Mouse (Mus musculus) forebrain, embryonic 10.5 days (tissue): ENCODE data around the gene Ttc4. TPM values are rescaled to one million over a fixed set of nuclear protein-coding genes. Genes with fewer than 3 reads are reported as not detected.

Experiments used
- DNase-seq: peaks from one replicate; pipeline ENCODE4 v3.0.0-alpha.2; 2017; ENCODE audit warnings: low spot score; ENCODE audit errors: extremely low spot score
- H3K27ac ChIP-seq: fragments of 300-500 bp; sonication (generic); 2 replicates; pipeline ENCODE4 v1.5.1; 2016; ENCODE audit warnings: mild to moderate bottlenecking
- H3K27me3 ChIP-seq: fragments of 300-500 bp; sonication (generic); 2 replicates; pipeline ENCODE4 v1.6.1; 2016; ENCODE audit warnings: mild to moderate bottlenecking; ENCODE audit not compliant: poor library complexity, severe bottlenecking
- H3K36me3 ChIP-seq: fragments of 300-500 bp; sonication (generic); replicated peaks from 2 replicates; pipeline ENCODE4 v1.6.1; 2016; ENCODE audit warnings: mild to moderate bottlenecking, moderate library complexity
- H3K4me1 ChIP-seq: fragments of 300-500 bp; sonication (generic); 2 replicates; pipeline ENCODE4 v1.6.1; 2016
- H3K4me3 ChIP-seq: fragments of 300-500 bp; sonication (generic); 2 replicates; pipeline ENCODE4 v1.5.1; 2016; ENCODE audit warnings: mild to moderate bottlenecking, moderate library complexity
- H3K9me3 ChIP-seq: fragments of 300-500 bp; sonication (generic); 2 replicates; pipeline ENCODE4 v1.6.1; 2016; ENCODE audit warnings: mild to moderate bottlenecking, moderate library complexity
- WGBS: fragments of 180-500 bp; shearing (Covaris S2); methylation state at CpG from one replicate; pipeline ENCODE4 v1.1.7; 2016; 5-methylcytosine and 5-hydroxymethylcytosine counted together
- polyA plus RNA-seq: library from polyadenylated mRNA; unstranded; fragments of >200 nt; fragmentation: Nextera tagmentation; extraction: Ambion mirVana; gene quantifications from 2 replicates; pipeline ENCODE4 v1.2.1, GENCODE M21; 2016

Gene Ttc4
- polyA plus RNA-seq, 1 experiment from 2014 or later = 114 TPM

DNA sequence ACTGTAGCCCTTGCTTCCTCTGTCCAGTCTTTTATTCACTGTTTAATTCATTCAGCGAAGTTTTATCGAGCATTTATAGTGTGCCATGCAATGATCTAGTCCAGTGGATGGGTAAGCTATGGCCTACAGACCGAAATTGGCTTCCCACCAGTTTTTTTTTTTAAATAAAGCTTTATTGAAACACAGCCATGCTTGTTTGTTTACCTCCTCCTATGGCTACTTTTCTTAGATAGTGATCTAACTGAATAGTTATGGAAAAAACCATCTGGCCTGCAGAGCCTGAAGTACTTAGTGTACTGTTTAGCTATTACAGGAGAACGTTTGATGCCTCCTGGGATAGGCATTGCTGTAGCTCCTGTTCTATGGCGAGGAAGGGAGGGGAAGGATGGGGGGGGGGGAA is 32.9 kb downstream of the Ttc4 start:
- no peak overlapping the region for H3K27ac ChIP-seq
- H3K27me3 ChIP-seq = peaks cover 27% of the 10 kb centered on the region
- DNase-seq = no peak
- H3K4me1 ChIP-seq = 0 out of 2 replicates have a peak, but pooled peaks cover 3% of the 10 kb centered on the region
- H3K9me3 ChIP-seq = peaks cover 4% of the 10 kb centered on the region; the same call in 1 of the 2 replicates
- 81% methylated on average over 5 of the region's 5 CpGs for WGBS
- H3K4me3 ChIP-seq = no peak overlapping the region
- H3K36me3 ChIP-seq = no peaks in the 10 kb centered on the region

DNA sequence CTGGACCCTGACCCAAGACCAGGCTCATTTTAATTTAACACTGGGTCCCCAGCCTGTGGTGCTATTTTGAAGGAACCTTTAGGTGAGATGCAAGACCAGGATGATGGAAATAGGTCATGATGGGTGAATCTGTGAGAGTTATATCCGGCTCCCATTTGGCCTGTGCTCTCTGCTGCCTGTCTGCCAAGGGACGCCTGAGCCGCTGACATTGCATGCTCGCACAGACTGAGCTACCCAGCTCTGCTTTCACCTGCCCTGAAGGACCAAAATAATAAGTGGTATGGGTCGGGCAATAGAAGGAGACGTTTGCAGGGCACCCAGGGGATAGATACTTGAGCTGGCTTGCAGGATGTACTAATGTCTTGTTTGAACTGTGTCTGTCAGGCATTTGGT is 34.5 kb downstream of the Ttc4 start:
- Histone ChIP-seq H3K4me3 (no peak overlapping the region), H3K36me3 (no peaks in the 10 kb centered on the region), H3K27me3 (peaks cover 27% of the 10 kb centered on the region), H3K27ac (no peak overlapping the region), H3K9me3 (peaks cover 10% of the 10 kb centered on the region; the same call in 1 of the 2 replicates), H3K4me1 (no peaks in the 10 kb centered on the region)
- no peak for DNase-seq
- WGBS = 83% methylated on average over 6 of the region's 6 CpGs

DNA sequence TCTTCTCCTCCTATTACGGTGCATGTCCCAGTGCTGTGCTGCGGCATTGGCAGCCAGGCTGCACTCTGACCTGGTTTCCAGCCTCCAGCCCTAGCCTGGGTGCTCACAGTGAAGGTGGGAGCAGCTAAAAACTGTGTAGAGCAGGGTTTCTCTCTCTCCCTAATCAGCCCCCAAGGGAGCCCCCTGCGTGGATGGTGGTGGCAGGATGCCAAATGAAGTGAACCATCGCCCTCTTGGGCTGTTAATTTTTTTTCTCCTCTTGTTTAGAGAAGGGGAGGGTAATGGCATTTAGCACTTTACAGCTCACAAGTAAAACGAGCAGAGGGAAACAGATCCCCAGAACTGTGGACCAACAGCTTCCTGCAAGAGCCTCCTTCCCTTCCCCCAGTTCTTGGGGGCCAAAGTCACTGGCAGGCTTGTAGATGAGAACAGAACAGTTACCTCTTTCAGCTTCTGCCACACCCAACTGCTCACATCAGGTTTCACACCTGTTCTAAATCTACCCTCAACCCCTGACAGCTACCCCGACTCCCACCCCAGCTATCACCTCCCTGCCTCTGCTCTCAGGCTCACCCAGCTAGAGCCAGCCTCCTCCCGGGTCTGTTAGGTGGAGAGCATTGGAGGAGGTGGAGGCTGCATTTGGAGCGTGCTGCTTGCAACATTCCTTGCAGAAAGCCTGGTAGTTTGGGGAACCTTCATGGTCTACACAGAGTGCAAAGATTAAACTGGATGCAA is 35.1 kb downstream of the Ttc4 start:
- 60% methylated on average over 8 of the region's 8 CpGs for WGBS
- no peak overlapping the region for H3K4me3 ChIP-seq
- no peaks in the 10 kb centered on the region for H3K4me1 ChIP-seq
- H3K9me3 ChIP-seq = peaks cover 10% of the 10 kb centered on the region; the same call in 1 of the 2 replicates
- DNase-seq = no peak
- H3K36me3 ChIP-seq = no peaks in the 10 kb centered on the region
- no peak overlapping the region for H3K27ac ChIP-seq
- H3K27me3 ChIP-seq = peaks cover 21% of the 10 kb centered on the region

DNA sequence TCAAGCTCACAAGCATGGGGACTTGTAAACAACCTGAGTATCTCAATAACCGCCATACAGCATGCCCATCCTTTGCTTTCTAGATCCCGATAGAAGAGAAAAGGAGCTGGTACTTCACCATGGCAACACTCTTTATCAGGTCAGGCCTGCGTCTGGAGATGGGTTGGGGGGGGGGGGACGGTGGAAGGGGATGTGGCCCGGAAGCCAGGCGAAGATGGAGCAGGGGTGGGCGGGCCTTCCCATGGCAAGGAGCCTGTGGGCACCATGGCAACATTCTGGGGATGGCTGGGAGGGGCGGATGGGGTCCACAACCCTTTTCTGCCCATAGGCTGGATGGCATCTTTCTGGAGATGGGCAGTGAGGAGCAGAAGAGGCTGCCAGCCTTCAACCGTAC is 44.7 kb downstream of the Ttc4 start:
- Histone ChIP-seq H3K36me3 (no peaks in the 10 kb centered on the region), H3K4me3 (no peak overlapping the region), H3K4me1 (peaks cover 25% of the 10 kb centered on the region), H3K27me3 (peaks cover 8% of the 10 kb centered on the region; the same call in 1 of the 2 replicates), H3K9me3 (no peaks in the 10 kb centered on the region), H3K27ac (no peak overlapping the region)
- no peak for DNase-seq
- 75% methylated on average over 9 of the region's 9 CpGs for WGBS

DNA sequence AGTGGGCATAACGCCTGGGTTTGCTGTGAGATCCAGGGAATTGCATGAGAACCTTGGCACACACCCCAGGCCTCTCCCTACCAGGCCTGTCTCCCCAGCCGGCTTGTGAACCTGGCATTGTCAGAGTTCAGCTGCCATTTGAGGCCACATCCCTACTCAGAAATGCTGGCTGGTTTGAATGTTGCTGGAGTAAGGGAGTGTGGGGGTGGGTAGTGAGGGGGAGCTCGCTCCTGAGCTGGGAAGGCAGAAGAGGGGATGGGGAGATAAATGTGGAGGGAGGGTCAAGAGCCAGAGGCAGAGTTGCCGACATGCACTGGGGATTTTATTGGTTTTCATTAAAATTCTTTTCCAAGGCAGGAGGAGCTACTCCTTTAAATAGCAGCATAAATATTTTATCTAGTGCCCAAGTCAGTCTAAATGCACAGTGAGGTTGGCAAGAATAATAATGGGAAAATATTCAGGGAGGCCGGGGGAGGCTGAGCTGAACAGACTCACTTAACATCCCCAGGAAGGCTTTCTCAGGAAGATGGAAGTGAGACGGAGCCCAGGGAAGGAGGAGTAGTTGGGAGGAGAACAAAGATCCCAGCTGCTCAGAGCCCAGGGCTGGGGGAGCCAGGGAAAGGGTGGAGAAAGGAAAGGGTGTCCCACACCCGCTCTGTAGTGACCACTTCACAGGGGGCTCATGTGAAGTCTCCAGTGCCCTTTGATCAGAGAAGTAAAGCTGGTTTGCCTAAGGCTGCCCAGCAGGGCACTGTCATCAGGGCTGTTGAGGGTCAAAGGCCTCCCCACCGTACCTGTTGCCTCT is 45.3 kb downstream of the Ttc4 start:
- H3K27ac ChIP-seq = no peak overlapping the region

DNA sequence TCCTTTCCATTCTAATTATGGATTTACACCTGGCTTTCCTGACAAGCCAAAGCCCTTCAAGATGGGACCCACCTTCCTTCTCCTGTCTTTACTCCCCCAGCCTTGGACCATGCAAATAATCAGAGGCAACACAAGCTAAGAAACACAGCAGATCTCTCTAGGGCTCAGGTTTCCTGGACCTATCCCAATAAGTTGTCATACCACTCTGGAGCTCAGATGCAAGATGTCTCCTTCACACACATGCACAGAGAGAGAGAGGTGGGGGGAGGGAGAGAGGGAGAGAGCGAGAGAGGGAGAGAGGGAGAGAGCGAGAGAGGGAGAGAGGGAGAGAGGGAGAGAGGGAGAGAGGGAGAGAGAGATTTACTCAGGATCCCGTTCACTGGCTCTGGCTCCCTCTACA is 46.4 kb downstream of the Ttc4 start:
- H3K4me3 ChIP-seq = no peak overlapping the region
- WGBS = 75% methylated on average over 1 of the region's 3 CpGs
- no peak for DNase-seq
- peaks cover 26% of the 10 kb centered on the region for H3K4me1 ChIP-seq
- peaks cover 19% of the 10 kb centered on the region for H3K27me3 ChIP-seq
- no peak overlapping the region for H3K27ac ChIP-seq
- H3K36me3 ChIP-seq = no peaks in the 10 kb centered on the region
- H3K9me3 ChIP-seq = no peaks in the 10 kb centered on the region

More for the DNA sequence above, 45.3 kb downstream of the Ttc4 start:
- 52% methylated on average over 8 of the region's 8 CpGs for WGBS
- DNase-seq = no peak
- Histone ChIP-seq H3K27me3 (peaks cover 12% of the 10 kb centered on the region; the same call in 1 of the 2 replicates), H3K36me3 (no peaks in the 10 kb centered on the region), H3K4me1 (peaks cover 28% of the 10 kb centered on the region), H3K9me3 (no peaks in the 10 kb centered on the region), H3K4me3 (no peak overlapping the region)

DNA sequence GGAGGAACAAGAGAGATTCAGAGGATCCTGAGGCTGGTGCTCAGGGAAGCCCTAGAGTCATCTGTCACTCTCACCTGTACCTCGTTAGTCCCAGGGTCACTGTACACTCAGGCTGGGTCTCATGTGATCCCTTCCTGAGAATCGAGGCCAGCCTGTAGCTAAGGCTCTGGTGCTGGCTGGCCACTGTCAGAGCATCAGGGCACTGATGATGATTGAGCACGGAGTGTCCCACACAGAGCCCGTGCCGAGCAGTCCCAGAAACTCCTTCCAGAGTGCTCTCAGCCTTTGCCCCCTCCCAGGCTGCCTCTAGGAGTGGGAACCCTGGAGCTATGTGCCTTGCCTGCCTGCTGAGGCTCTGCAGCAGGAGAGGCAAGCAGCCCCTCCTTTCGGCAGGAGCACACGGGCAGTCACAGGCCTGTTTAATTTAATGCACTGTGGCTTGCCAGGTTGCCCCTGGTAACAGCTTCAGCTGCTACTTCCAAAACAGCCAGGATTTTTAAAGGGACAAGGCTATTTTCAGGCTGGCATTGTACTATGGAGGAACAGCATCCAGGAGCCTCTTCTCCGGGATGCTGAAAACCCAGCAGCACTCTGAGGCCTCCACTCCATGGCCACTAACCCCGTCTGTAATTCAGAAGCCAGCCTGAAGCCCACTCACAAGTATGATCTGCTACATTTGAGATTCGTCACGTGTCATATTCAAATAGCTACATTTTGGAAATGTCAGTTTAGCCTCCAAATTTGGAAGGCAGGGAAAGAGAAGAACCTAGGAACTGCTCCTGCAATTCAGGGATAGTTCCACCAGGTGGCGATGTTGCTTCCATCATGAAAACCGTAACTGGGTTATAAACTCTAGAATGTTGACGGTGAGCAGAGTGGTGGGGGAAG is 48.2 kb downstream of the Ttc4 start:
- Histone ChIP-seq H3K27ac (no peak overlapping the region), H3K4me1 (peaks cover 33% of the 10 kb centered on the region), H3K36me3 (no peaks in the 10 kb centered on the region), H3K4me3 (no peak overlapping the region), H3K9me3 (no peaks in the 10 kb centered on the region), H3K27me3 (peaks cover 27% of the 10 kb centered on the region)
- peak; percentile 59 for DNase-seq
- 41% methylated on average over 14 of the region's 14 CpGs for whole genome bisulfite sequencing

DNA sequence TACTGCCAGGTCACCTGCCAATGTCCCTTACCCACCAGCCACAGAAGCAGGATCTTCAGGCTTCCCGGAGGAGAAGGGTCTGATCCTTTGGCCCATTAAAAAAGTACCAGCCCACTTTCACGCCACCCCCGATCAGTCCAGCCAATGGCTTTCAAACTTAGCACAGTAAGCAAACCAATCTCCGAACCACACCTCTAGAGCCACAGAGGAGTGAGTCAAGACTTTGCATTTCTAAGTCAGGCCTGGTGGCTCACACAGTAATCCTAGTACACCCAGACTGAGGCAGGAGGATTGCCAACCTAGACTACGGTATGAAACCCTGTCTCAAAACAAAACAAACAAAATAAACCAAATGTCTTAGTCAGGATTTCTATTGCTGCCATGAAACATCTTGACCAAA is 49.4 kb downstream of the Ttc4 start:
- DNase-seq = no peak
- Histone ChIP-seq H3K27ac (no peak overlapping the region), H3K4me3 (no peak overlapping the region), H3K4me1 (peaks cover 33% of the 10 kb centered on the region), H3K9me3 (no peaks in the 10 kb centered on the region), H3K27me3 (peaks cover 39% of the 10 kb centered on the region), H3K36me3 (no peaks in the 10 kb centered on the region)
- 79% methylated on average over 5 of the region's 5 CpGs for WGBS

DNA sequence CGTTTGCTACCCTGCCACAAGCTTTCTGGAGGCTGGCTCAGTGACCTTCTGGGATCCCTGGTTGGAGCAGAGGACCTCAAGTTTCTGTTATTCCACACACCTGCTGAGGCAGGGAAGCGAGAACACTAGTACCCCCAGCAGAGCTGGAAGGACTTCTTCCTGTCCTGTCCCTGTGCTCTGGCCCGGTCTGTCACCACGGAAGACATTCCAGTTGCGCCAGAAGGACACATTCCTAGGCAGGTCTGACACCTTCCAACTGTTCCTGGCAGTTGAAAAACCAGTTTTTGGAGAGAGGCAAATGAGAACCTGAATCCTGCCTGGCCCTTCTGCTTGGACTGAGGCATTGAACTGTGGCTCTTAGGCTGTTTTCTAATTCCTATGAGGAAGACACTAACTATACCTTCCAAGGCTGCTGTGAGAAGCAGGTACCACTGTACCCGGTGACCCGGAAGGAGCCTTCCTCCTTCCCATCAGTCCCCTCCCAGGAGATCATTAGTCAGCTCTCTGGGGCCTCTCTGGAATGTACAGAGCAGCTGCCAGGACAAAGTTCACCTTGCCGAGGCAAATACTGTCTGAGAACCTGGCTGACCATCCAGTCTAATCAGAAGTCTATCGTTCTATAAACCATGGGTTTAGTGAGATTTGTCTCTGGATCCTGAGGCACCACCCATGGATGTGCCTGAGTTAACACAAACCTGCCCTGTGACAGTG is 49.9 kb downstream of the Ttc4 start:
- Histone ChIP-seq H3K4me1 (peaks cover 29% of the 10 kb centered on the region), H3K27me3 (peaks cover 44% of the 10 kb centered on the region), H3K9me3 (no peaks in the 10 kb centered on the region), H3K4me3 (no peak overlapping the region), H3K36me3 (no peaks in the 10 kb centered on the region), H3K27ac (no peak overlapping the region)
- no peak for DNase-seq
- WGBS = 59% methylated on average over 9 of the region's 9 CpGs

DNA sequence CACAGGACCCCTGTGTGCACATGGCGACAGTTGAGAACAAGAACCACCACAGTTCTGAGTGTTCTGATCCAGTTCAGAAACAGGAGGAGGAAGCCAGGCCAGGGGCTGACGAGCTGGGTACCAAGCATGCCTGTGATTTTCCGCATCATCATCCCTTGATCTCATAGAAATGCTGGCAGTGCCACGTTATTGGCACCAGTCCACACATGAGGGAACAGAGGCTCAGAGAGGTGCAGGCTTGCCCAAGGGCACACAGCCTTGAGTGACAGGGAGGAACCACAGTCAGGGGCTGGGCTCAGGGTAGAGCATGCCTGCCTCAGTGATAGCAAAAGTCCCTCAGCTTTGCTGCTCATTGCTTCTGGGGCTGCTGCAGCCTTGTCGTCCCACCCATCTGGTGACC is 50.9 kb downstream of the Ttc4 start:
- Histone ChIP-seq H3K9me3 (no peaks in the 10 kb centered on the region), H3K27me3 (peaks cover 54% of the 10 kb centered on the region), H3K4me3 (no peak overlapping the region), H3K27ac (no peak overlapping the region), H3K4me1 (peaks cover 23% of the 10 kb centered on the region), H3K36me3 (no peaks in the 10 kb centered on the region)
- 84% methylated on average over 5 of the region's 5 CpGs for WGBS
- no peak for DNase-seq

DNA sequence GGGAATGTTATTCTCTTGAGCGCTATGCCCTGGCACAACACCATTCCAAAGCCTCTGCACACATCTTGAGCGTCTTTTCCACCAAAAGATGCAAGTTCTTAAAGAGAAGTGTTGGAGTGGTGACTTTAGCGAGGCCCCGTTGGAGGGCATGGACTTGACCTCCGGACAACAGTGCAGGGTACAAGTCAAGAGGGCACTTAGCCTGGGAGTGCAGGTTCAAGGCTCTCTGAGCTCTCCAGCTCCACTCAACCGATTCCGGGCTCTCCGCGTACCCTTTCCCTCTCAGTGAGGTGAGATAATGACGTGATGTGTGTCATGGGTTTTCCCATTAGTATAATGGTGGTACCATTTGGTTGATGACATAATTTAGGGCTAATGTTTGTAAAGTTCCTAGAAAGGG is 54.5 kb downstream of the Ttc4 start:
- Histone ChIP-seq H3K36me3 (no peaks in the 10 kb centered on the region), H3K27ac (no peak overlapping the region), H3K27me3 (peaks cover 73% of the 10 kb centered on the region), H3K9me3 (no peaks in the 10 kb centered on the region), H3K4me3 (no peak overlapping the region), H3K4me1 (peaks cover 25% of the 10 kb centered on the region; the same call in 1 of the 2 replicates)
- no peak for DNase-seq
- WGBS = 94% methylated on average over 10 of the region's 10 CpGs

DNA sequence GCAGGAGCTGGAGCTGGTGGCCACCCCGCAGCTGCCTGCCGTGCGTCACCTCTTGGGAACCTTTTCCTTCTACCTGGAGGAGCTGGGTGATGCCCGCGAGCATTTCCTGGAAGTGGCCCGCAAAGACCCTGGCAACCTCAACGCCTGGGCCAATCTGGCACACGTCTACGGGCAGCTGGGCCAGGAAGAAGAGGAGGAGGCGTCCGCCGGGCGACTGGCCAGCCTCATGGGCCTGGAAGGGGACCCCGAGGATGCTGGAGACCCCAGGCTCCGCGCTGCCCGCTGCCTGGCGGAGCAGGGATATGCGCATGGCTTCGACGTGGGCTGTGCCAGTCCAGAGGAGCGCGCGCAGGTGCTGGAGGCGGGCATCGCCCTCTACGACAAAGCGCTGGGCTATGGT is 56.0 kb downstream of the Ttc4 start:
- no peaks in the 10 kb centered on the region for H3K9me3 ChIP-seq
- no peaks in the 10 kb centered on the region for H3K36me3 ChIP-seq
- H3K27me3 ChIP-seq = peaks cover 73% of the 10 kb centered on the region
- no peak overlapping the region for H3K27ac ChIP-seq
- no peak overlapping the region for H3K4me3 ChIP-seq
- DNase-seq = no peak
- H3K4me1 ChIP-seq = peaks cover 21% of the 10 kb centered on the region; the same call in 1 of the 2 replicates
- WGBS = 38% methylated on average over 28 of the region's 28 CpGs
